Mouse (Mus musculus) layer of hippocampus, postnatal 36 days (tissue): Measurements from ENCODE around the gene AU040320. TPM values are rescaled to one million over a fixed set of nuclear protein-coding genes. Genes with fewer than 3 reads are reported as not detected.

Experiments used
- DNase-seq, 2 experiments: peaks; one replicate each; pipeline ENCODE4 v3.0.0; 2022
- total RNA-seq, 2 experiments: library from RNA; stranded (reverse); gene quantifications; 2 replicates each; pipeline ENCODE4 v1.2.3; 2021

The AU040320 gene
- total RNA-seq: 10 to 100 TPM; 65.6 to 66.1 TPM

GRCm38 (mm10) chr4:126753268-126754230, at the start of gene AU040320, which contains the start of gene Ncdn:
TSS of gene AU040320 (plus strand) at chr4:126753544.
TSS of gene Ncdn (minus strand) at chr4:126753438.
- peak; percentile 97 to 98 for DNase-seq

GRCm38 (mm10) chr4:126706630-126707438, 46.5 kb upstream of the AU040320 start:
- no peak for DNase-seq

- no peak for DNase-seq
Observed at GRCm38 (mm10) chr4:126707439-126707826, 45.9 kb upstream of the AU040320 start.

- DNase-seq: no peak
Observed at GRCm38 (mm10) chr4:126732111-126732510, 21.2 kb upstream of the AU040320 start.

GRCm38 (mm10) chr4:126732531-126733380, 20.6 kb upstream of the AU040320 start:
- DNase-seq: no peak

GRCm38 (mm10) chr4:126734001-126734603, 19.2 kb upstream of the AU040320 start:
- DNase-seq: no peak

GRCm38 (mm10) chr4:126734700-126735381, 18.5 kb upstream of the AU040320 start:
- no peak for DNase-seq

GRCm38 (mm10) chr4:126735382-126736000, 17.9 kb upstream of the AU040320 start:
- DNase-seq: no peak

- no peak for DNase-seq
Observed at GRCm38 (mm10) chr4:126736001-126736414, 17.3 kb upstream of the AU040320 start, which contains the start of gene Tfap2e. TSS of gene Tfap2e (minus strand) at chr4:126736240.

- no peak for DNase-seq
Observed at GRCm38 (mm10) chr4:126739966-126740676, 13.2 kb upstream of the AU040320 start.

GRCm38 (mm10) chr4:126741448-126741847, 11.9 kb upstream of the AU040320 start:
- DNase-seq: peak; percentile 86 to 87

GRCm38 (mm10) chr4:126742976-126743375, 10.4 kb upstream of the AU040320 start:
- DNase-seq: no peak

GRCm38 (mm10) chr4:126743713-126744112, 9.6 kb upstream of the AU040320 start:
- no peak for DNase-seq

- DNase-seq: no peak
Observed at GRCm38 (mm10) chr4:126744831-126745230, 8.5 kb upstream of the AU040320 start.

- DNase-seq: peak; percentile 83 to 84
Observed at GRCm38 (mm10) chr4:126745506-126746193, 7.7 kb upstream of the AU040320 start.

GRCm38 (mm10) chr4:126746194-126746840, 7.0 kb upstream of the AU040320 start:
- peak; percentile 43 to 47 for DNase-seq

GRCm38 (mm10) chr4:126748381-126748780, 5.0 kb upstream of the AU040320 start:
- DNase-seq: no peak

GRCm38 (mm10) chr4:126749553-126749952, 3.8 kb upstream of the AU040320 start:
- peak; percentile 48 to 50 for DNase-seq
